ENCODE assay signal across 8 mouse cellular contexts in the genomic region with DNA sequence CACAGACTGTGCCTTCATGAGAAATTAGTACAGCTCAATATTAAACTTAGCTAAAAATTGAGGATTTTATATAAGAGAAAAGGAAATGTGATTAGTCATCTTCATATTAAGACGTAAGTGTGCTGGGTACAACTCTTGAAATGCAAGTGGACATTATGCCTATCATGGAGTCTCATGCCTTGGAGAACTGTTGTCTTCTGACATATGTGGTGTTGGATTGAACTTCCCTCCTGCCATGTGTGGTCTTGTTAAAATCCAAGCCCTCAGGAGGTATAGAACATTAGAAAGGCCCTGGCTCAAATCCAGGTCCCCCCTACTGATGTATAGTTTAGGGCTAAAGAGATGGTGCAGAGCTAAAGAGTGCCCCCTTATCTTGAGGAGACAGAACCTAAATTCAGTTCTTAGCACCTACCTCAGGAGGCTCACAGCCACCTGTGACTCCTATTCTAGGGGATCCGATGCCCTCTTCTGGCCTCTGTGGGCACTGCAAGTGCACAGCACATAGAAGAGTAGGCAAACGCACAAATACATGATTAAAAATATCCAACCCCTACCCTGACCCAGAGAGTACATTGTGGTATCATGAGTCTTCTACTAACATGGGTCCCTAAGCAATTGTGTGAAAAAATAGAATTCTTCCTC. TPM values are rescaled to one million over a fixed set of nuclear protein-coding genes. Genes with fewer than 3 reads are reported as not detected.
DNase-seq lines count a peak whose midpoint lies in the region; ATAC-seq lines count a peak whose summit lies in the region.

No protein-coding gene starts in this region.

- no peaks in the 10 kb centered on the region for H3K4me1 ChIP-seq in forebrain, embryonic 16.5 days (replicated peaks; ENCODE audit: control insufficient read depth, insufficient read depth, low read length)

- no peak overlapping the region for H3K27ac ChIP-seq in forebrain, embryonic 16.5 days (ENCODE audit: low read length)

- H3K4me3 ChIP-seq in forebrain, embryonic 16.5 days (replicated peaks; ENCODE audit: low read length), result no peak overlapping the region

- H3K9me3 ChIP-seq in forebrain, embryonic 16.5 days (ENCODE audit: control insufficient read depth, low read length), result no peaks in the 10 kb centered on the region

- DNase-seq in embryo, embryonic 11 days, result peak; percentile 14
- no peak for DNase-seq in embryo, embryonic 10.5 days (ENCODE audit: low spot score)
- peak; percentile 24 for DNase-seq in ovary, postnatal 36 days (ENCODE audit: low spot score)
- no peak for DNase-seq in ovary, adult 18-20 months (ENCODE audit: low spot score)
- DNase-seq in lung, postnatal 14 days, result peak; percentile 68
- DNase-seq in thymus, postnatal 36 days, result peak; percentile 72 to 79

- 61% methylated on average over 3 of the region's 3 CpGs for WGBS in forebrain, embryonic 16.5 days

- ATAC-seq in erythroblast, adult 5-6 weeks (replicated peaks; ENCODE audit: low FRiP score, poor library complexity, severe bottlenecking), result peak; percentile 83
- no peak for ATAC-seq in forebrain, embryonic 16.5 days

- H3K4me2 ChIP-seq in forebrain, embryonic 16.5 days (ENCODE audit: low read length), result no peak overlapping the region

- H3K36me3 ChIP-seq in forebrain, embryonic 16.5 days (ENCODE audit: control insufficient read depth, insufficient read depth), result no peaks in the 10 kb centered on the region

- H3K27me3 ChIP-seq in forebrain, embryonic 16.5 days (replicated peaks; ENCODE audit: control insufficient read depth, insufficient read depth, low read length), result no peaks in the 10 kb centered on the region

- no peak overlapping the region for H3K9ac ChIP-seq in forebrain, embryonic 16.5 days (replicated peaks; ENCODE audit: low read depth, low read length)

RNA-seq across cellular contexts. Expression of gene 4930523C07Rik, which starts 17.7 kb away (rescaled TPM):
- total RNA-seq in erythroblast, adult 5-6 weeks (2015; ENCODE audit: low replicate concordance), result 11.7 and 14.2 TPM in 2 replicates
- 30.2 and 31.4 TPM in 2 replicates for total RNA-seq in erythroblast, adult 5-6 weeks (2017; ENCODE audit: low replicate concordance)
- 2.1 and 2.5 TPM in 2 replicates for polyA plus RNA-seq in forebrain, embryonic 16.5 days (2015; fragmentation: Nextera tagmentation; extraction: Ambion mirVana)

Comparison
In these comparisons a context has a peak if more than half of its experiments do, and no peak if none do; other contexts are left out.
1. DNase-seq: peak in embryo, embryonic 11 days (single experiment), ovary, postnatal 36 days (single experiment), lung, postnatal 14 days (single experiment) and thymus, postnatal 36 days (2 of 2); none in embryo, embryonic 10.5 days (single experiment) and ovary, adult 18-20 months (single experiment).